Mouse (Mus musculus): Measurements from ENCODE around the gene Akap8l.

GRCm38 (mm10) chr17:32377137-32377536 is 26.7 kb upstream of the Akap8l start:
- TF ChIP-seq CTCF (IDR thresholded peaks at IDR 0.05; ENCODE audit: borderline replicate concordance, extremely low read depth, insufficient read depth, insufficient read length): no peak
- TF ChIP-seq POLR2A (IDR thresholded peaks at IDR 0.05; ENCODE audit: borderline replicate concordance, extremely low read depth, insufficient read depth, insufficient read length, poor library complexity, severe bottlenecking): no peak
